Comparison of ENCODE assay signal across 9 mouse cellular contexts in the genomic region with DNA sequence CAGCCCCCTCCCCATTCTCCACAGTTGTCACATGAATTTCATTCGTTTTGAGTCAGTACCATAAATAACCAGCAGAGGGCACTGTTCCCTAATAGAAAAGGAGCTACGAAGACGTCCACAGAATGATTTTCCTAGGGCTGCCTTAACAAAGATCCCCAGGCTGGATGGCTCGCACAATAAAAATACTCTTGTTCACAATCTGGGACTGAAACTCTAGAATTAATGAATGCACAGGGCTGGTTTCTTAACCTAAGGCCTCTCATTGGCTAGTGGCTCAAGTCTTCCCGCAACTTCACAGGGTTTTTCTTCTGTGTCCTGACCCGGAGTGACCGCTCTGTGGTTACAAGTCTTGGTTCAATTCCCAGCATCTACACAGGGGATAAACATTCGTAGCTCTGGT. TPM values are rescaled to one million over a fixed set of nuclear protein-coding genes. Genes with fewer than 3 reads are reported as not detected.
DNase-seq lines count a peak whose midpoint lies in the region; ATAC-seq and TF ChIP-seq lines count a peak whose summit lies in the region.
"Had no signal": no experiment of that assay in that cellular context is flagged by ENCODE, and none has a peak within 500 bp of the region (broad histone marks: within the 10 kb centered on the region; RNA-seq: fewer than 3 reads in every experiment).

No protein-coding gene starts in this region.

- 37% methylated on average over 8 of the region's 8 CpGs for WGBS in liver, embryonic 12.5 days (ENCODE audit: insufficient replicate concordance)
- 34% methylated on average over 8 of the region's 8 CpGs for WGBS in hindbrain, embryonic 16.5 days
- 32% methylated on average over 8 of the region's 8 CpGs for WGBS in lung, postnatal 0 days

- H3K4me3 ChIP-seq in liver, embryonic 12.5 days, result no peak overlapping the region
- H3K4me3 ChIP-seq in hindbrain, embryonic 16.5 days (ENCODE audit: low read length), result no peak overlapping the region
- H3K4me3 ChIP-seq in lung, postnatal 0 days (ENCODE audit: low read depth, low read length), result no peak overlapping the region
- H3K4me3 ChIP-seq: megakaryocyte, embryonic 14.5 days had no signal

- no peak overlapping the region for H3K9ac ChIP-seq in liver, embryonic 12.5 days
- H3K9ac ChIP-seq in hindbrain, embryonic 16.5 days (ENCODE audit: low read depth, low read length), result no peak overlapping the region
- H3K9ac ChIP-seq in lung, postnatal 0 days (replicated peaks; ENCODE audit: low read depth), result no peak overlapping the region

- H3K4me1 ChIP-seq in liver, embryonic 12.5 days, result peaks cover 64% of the 10 kb centered on the region
- H3K4me1 ChIP-seq in hindbrain, embryonic 16.5 days (ENCODE audit: control insufficient read depth, insufficient read depth, low read depth, low read length), result peaks cover 5% of the 10 kb centered on the region; the same call in 1 of the 2 replicates
- H3K4me1 ChIP-seq in lung, postnatal 0 days (ENCODE audit: insufficient read depth, low read depth, low read length), result peaks cover 4% of the 10 kb centered on the region; the same call in 1 of the 2 replicates

- peak overlapping the region; percentile 43 for H3K27ac ChIP-seq in liver, embryonic 12.5 days
- no peak overlapping the region for H3K27ac ChIP-seq in hindbrain, embryonic 16.5 days (ENCODE audit: low read depth, low read length)
- H3K27ac ChIP-seq in lung, postnatal 0 days (ENCODE audit: low read length), result no peak overlapping the region

- no peak overlapping the region for H3K4me2 ChIP-seq in liver, embryonic 12.5 days
- no peak overlapping the region for H3K4me2 ChIP-seq in hindbrain, embryonic 16.5 days (ENCODE audit: low read length)
- H3K4me2 ChIP-seq in lung, postnatal 0 days (replicated peaks; ENCODE audit: low read depth, low read length), result no peak overlapping the region

- TF ChIP-seq CTCF in lung, postnatal 0 days (IDR thresholded peaks at IDR 0.05), result peak; percentile 86

- no peaks in the 10 kb centered on the region for H3K27me3 ChIP-seq in liver, embryonic 12.5 days (replicated peaks)
- peaks cover 9% of the 10 kb centered on the region for H3K27me3 ChIP-seq in hindbrain, embryonic 16.5 days (replicated peaks; ENCODE audit: control insufficient read depth, insufficient read depth, low read length)
- H3K27me3 ChIP-seq in lung, postnatal 0 days (replicated peaks; ENCODE audit: insufficient read depth, low read length), result no peaks in the 10 kb centered on the region

- no peak for DNase-seq in liver
- peak; percentile 67 for DNase-seq in T-cell, adult 2 months (ENCODE audit: low spot score)
- peak; percentile 84 to 85 for DNase-seq in cerebellum, postnatal 14 days
- DNase-seq in lung, postnatal 0 days (ENCODE audit: low spot score), result peak; percentile 76
- DNase-seq in retina, postnatal 7 days (ENCODE audit: low read depth, low spot score), result peak; percentile 76

- TF ChIP-seq EP300 in lung, postnatal 0 days (IDR thresholded peaks at IDR 0.05), result no peak

- H3K36me3 ChIP-seq in liver, embryonic 12.5 days, result no peaks in the 10 kb centered on the region
- no peaks in the 10 kb centered on the region for H3K36me3 ChIP-seq in hindbrain, embryonic 16.5 days (ENCODE audit: control insufficient read depth, insufficient read depth, low read length)
- H3K36me3 ChIP-seq in lung, postnatal 0 days (ENCODE audit: insufficient read depth, low read length), result no peaks in the 10 kb centered on the region

- no peaks in the 10 kb centered on the region for H3K9me3 ChIP-seq in liver, embryonic 12.5 days (replicated peaks)
- H3K9me3 ChIP-seq in hindbrain, embryonic 16.5 days (ENCODE audit: control insufficient read depth, low read length), result no peaks in the 10 kb centered on the region
- H3K9me3 ChIP-seq in lung, postnatal 0 days (ENCODE audit: low read length), result no peaks in the 10 kb centered on the region

- ATAC-seq in liver, embryonic 12.5 days, result no peak
- ATAC-seq in hindbrain, embryonic 16.5 days, result peak; percentile 50; the same call in 1 of the 2 replicates
- no peak for ATAC-seq in lung, postnatal 0 days

RNA-seq across cellular contexts. Expression of gene Ifnar2, which starts 14.0 kb away (rescaled TPM):
- 63.5 and 65.7 TPM in 2 replicates for polyA plus RNA-seq in liver, embryonic 12.5 days (2016; fragmentation: Nextera tagmentation; extraction: Ambion mirVana)
- polyA plus RNA-seq in hindbrain, embryonic 16.5 days (2015; fragmentation: Nextera tagmentation; extraction: Ambion mirVana), result 40.6 and 41.7 TPM in 2 replicates
- polyA plus RNA-seq in lung, postnatal 0 days (2015; fragmentation: Nextera tagmentation; extraction: Ambion mirVana), result 94.1 and 104 TPM in 2 replicates

RNA-seq across cellular contexts. Expression of gene Gm21970, which starts 33.0 kb away (rescaled TPM):
- polyA plus RNA-seq in liver, embryonic 12.5 days (2016; fragmentation: Nextera tagmentation; extraction: Ambion mirVana), result not detected in 2 replicates
- not detected in 2 replicates for polyA plus RNA-seq in hindbrain, embryonic 16.5 days (2015; fragmentation: Nextera tagmentation; extraction: Ambion mirVana)
- 0.45 TPM in 1 of 2 replicates, not detected in the other for polyA plus RNA-seq in lung, postnatal 0 days (2015; fragmentation: Nextera tagmentation; extraction: Ambion mirVana)
- polyA plus RNA-seq: frontal cortex, adult 2 months had no signal

RNA-seq across cellular contexts. Expression of gene Il10rb, which starts 47.4 kb away (rescaled TPM):
- polyA plus RNA-seq in liver, embryonic 12.5 days (2016; fragmentation: Nextera tagmentation; extraction: Ambion mirVana), result 26.0 and 27.0 TPM in 2 replicates
- 14.8 and 16.7 TPM in 2 replicates for polyA plus RNA-seq in hindbrain, embryonic 16.5 days (2015; fragmentation: Nextera tagmentation; extraction: Ambion mirVana)
- polyA plus RNA-seq in lung, postnatal 0 days (2015; fragmentation: Nextera tagmentation; extraction: Ambion mirVana), result 90.5 and 106 TPM in 2 replicates
